Mouse (Mus musculus): ENCODE measurements around the gene Akt2. TPM values are rescaled to one million over a fixed set of nuclear protein-coding genes. Genes with fewer than 3 reads are reported as not detected.

Gene Akt2
- total and polyA plus RNA-seq, 3 experiments, result 134 to 219 (median 181) TPM

DNA sequence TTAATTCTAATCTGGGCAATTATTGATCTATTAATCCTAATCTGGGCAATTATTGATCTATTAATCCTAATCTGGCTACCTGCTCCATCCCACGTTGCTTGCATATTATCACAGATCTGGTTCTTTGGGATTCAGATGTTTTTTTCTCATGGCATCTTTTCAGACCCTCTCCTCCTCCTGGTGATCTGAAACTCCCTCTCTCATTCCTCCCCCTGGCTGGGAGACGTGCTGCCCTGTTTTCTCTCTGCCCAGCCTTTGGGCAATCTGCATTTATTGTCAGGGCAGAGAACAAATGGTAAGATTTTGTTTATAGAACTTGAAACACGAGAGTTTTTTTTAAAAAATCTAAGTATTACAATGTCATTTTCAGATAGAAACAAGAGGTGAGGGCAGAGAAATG lies 96.5 kb downstream of the Akt2 start:
- no peaks in the 10 kb centered on the region for H3K79me2 ChIP-seq (replicated peaks; ENCODE audit: control insufficient read depth, insufficient read depth, low read length)
- no peak overlapping the region for H3K27ac ChIP-seq
- DNase-seq, result no peak
- no peaks in the 10 kb centered on the region for H3K27me3 ChIP-seq (ENCODE audit: control insufficient read depth, insufficient read depth, low read length)
- no peaks in the 10 kb centered on the region for H3K36me3 ChIP-seq (ENCODE audit: control insufficient read depth, insufficient read depth, low read length)
- 72% methylated on average over 3 of the region's 3 CpGs for WGBS
- H3K4me3 ChIP-seq, result no peak overlapping the region
- intact Hi-C loops (cut with DNase I), result loop anchor here (2.0 to 5.0 kb wide), 4 partner anchors 13 to 556 kb away; partner anchors contain the start of genes Akt2, Ltbp4 and Map3k10
- no peak overlapping the region for H3K9ac ChIP-seq (ENCODE audit: low read depth, low read length)
- no peaks in the 10 kb centered on the region; the same call in 1 of the 2 replicates for H3K4me1 ChIP-seq (ENCODE audit: control insufficient read depth, insufficient read depth, low read length)
- TF ChIP-seq CTCF (IDR thresholded peaks at IDR 0.05) (no peak), EP300 (IDR thresholded peaks at IDR 0.05; ENCODE audit: insufficient read depth, low read depth, low read length) (no peak), POLR2A (IDR thresholded peaks at IDR 0.05; ENCODE audit: insufficient read depth, low read depth, low read length) (no peak)

- no peak for DNase-seq
- H3K27me3 ChIP-seq (ENCODE audit: control insufficient read depth, insufficient read depth, low read length), result no peaks in the 10 kb centered on the region
- TF ChIP-seq POLR2A (IDR thresholded peaks at IDR 0.05; ENCODE audit: insufficient read depth, low read depth, low read length), result no peak
- TF ChIP-seq EP300 (IDR thresholded peaks at IDR 0.05; ENCODE audit: insufficient read depth, low read depth, low read length), result no peak
- TF ChIP-seq CTCF (IDR thresholded peaks at IDR 0.05), result no peak
- H3K79me2 ChIP-seq (replicated peaks; ENCODE audit: control insufficient read depth, insufficient read depth, low read length), result no peaks in the 10 kb centered on the region
- peak overlapping the region; percentile 47; the same call in 1 of the 2 replicates for H3K27ac ChIP-seq
- H3K9ac ChIP-seq (ENCODE audit: low read depth, low read length), result no peak overlapping the region
- no peaks in the 10 kb centered on the region; the same call in 1 of the 2 replicates for H3K4me1 ChIP-seq (ENCODE audit: control insufficient read depth, insufficient read depth, low read length)
- peak overlapping the region; percentile 58 for H3K4me3 ChIP-seq
- 31% methylated on average over 14 of the region's 14 CpGs for WGBS
- H3K36me3 ChIP-seq (ENCODE audit: control insufficient read depth, insufficient read depth, low read length), result no peaks in the 10 kb centered on the region
- intact Hi-C loops (cut with DNase I), result loop anchor here (2.0 to 5.0 kb wide), 4 partner anchors 14 to 556 kb away; partner anchors contain the start of genes Akt2, Ltbp4 and Map3k10
These were observed 97.0 kb downstream of the Akt2 start for GRCm38 (mm10) chr7:27688246-27688788.

GRCm38 (mm10) chr7:27688815-27689612 lies 97.7 kb downstream of the Akt2 start, which contains the start of gene Zfp607b:
Gene Zfp607b (plus strand): TSS chr7:27689340.
- no peaks in the 10 kb centered on the region for H3K79me2 ChIP-seq (replicated peaks; ENCODE audit: control insufficient read depth, insufficient read depth, low read length)
- peak within 1 kb of the TSS; percentile 35 for H3K9ac ChIP-seq (ENCODE audit: low read depth, low read length)
- TF ChIP-seq CTCF (IDR thresholded peaks at IDR 0.05) (no peak), EP300 (IDR thresholded peaks at IDR 0.05; ENCODE audit: insufficient read depth, low read depth, low read length) (peak; percentile 57; the same call in 1 of the 2 replicates), POLR2A (IDR thresholded peaks at IDR 0.05; ENCODE audit: insufficient read depth, low read depth, low read length) (peak; percentile 74)
- intact Hi-C loops (cut with DNase I), result loop anchor here (2.0 to 5.0 kb wide), 4 partner anchors 14 to 557 kb away; partner anchors contain the start of genes Akt2, Ltbp4 and Map3k10
- H3K36me3 ChIP-seq (ENCODE audit: control insufficient read depth, insufficient read depth, low read length), result no peaks in the 10 kb centered on the region
- H3K4me3 ChIP-seq, result peak within 1 kb of the TSS; percentile 58
- H3K27ac ChIP-seq, result peak within 1 kb of the TSS; percentile 47
- H3K27me3 ChIP-seq (ENCODE audit: control insufficient read depth, insufficient read depth, low read length), result no peaks in the 10 kb centered on the region
- no peaks in the 10 kb centered on the region; the same call in 1 of the 2 replicates for H3K4me1 ChIP-seq (ENCODE audit: control insufficient read depth, insufficient read depth, low read length)
- WGBS, result under 1% methylated on average over 19 of the region's 19 CpGs
- DNase-seq, result peak; percentile 85 to 95

Other genes starting within 250 kb of the Akt2 start
- gene Shkbp1, start 235.5 kb upstream of the Akt2 start, total RNA-seq (2021), result 1 to 10 TPM; 4.6 to 7.1 TPM
- gene Shkbp1, start 235.5 kb upstream of the Akt2 start, polyA plus RNA-seq (2012; rRNA removed), result 17.3 and 20.2 TPM in 2 replicates
- gene Gm20479, start 234.1 kb upstream of the Akt2 start, total RNA-seq (2021), result under 1 TPM in 1 of 2 experiments, not detected in 1; 0.52 TPM
- gene Gm20479, start 234.1 kb upstream of the Akt2 start, polyA plus RNA-seq (2012; rRNA removed), result not detected in 2 replicates
- under 1 TPM; 0.18 to 0.20 TPM for gene Sptbn4, start 143.9 kb upstream of the Akt2 start, total RNA-seq (2021)
- 0.23 and 0.44 TPM in 2 replicates for gene Sptbn4, start 143.9 kb upstream of the Akt2 start, polyA plus RNA-seq (2012; rRNA removed)
- 10 to 100 TPM; 29.9 to 31.7 TPM for gene Blvrb, start 143.6 kb upstream of the Akt2 start, total RNA-seq (2021)
- gene Blvrb, start 143.6 kb upstream of the Akt2 start, polyA plus RNA-seq (2012; rRNA removed), result 41.7 and 46.2 TPM in 2 replicates
- gene Sertad3, start 117.8 kb upstream of the Akt2 start, total RNA-seq (2021), result 1 to 10 TPM; 3.5 to 6.2 TPM
- gene Sertad3, start 117.8 kb upstream of the Akt2 start, polyA plus RNA-seq (2012; rRNA removed), result 6.9 TPM in 2 replicates
- 10 to 100 TPM in 1 of 2 experiments, 1 to 10 TPM in 1; 7.6 to 10.2 TPM for gene Sertad1, start 104.6 kb upstream of the Akt2 start, total RNA-seq (2021)
- 12.2 and 14.0 TPM in 2 replicates for gene Sertad1, start 104.6 kb upstream of the Akt2 start, polyA plus RNA-seq (2012; rRNA removed)
- under 1 TPM; 0.59 to 0.81 TPM for gene Prx, start 92.2 kb upstream of the Akt2 start, total RNA-seq (2021)
- 0.59 and 0.61 TPM in 2 replicates for gene Prx, start 92.2 kb upstream of the Akt2 start, polyA plus RNA-seq (2012; rRNA removed)
- under 1 TPM; 0.10 to 0.14 TPM for gene Hipk4, start 68.3 kb upstream of the Akt2 start, total RNA-seq (2021)
- 0.20 and 0.21 TPM in 2 replicates for gene Hipk4, start 68.3 kb upstream of the Akt2 start, polyA plus RNA-seq (2012; rRNA removed)
- 10 to 100 TPM; 22.9 to 30.6 TPM for gene Pld3, start 38.3 kb upstream of the Akt2 start, total RNA-seq (2021)
- 54.8 and 68.1 TPM in 2 replicates for gene Pld3, start 38.3 kb upstream of the Akt2 start, polyA plus RNA-seq (2012; rRNA removed)
- 10 to 100 TPM; 72.0 to 72.1 TPM for gene 2310022A10Rik, start 38.3 kb upstream of the Akt2 start, total RNA-seq (2021)
- 79.5 and 87.4 TPM in 2 replicates for gene 2310022A10Rik, start 38.3 kb upstream of the Akt2 start, polyA plus RNA-seq (2012; rRNA removed)
- not detected for gene Ttc9b, start 62.4 kb downstream of the Akt2 start, total RNA-seq (2021)
- not detected in 2 replicates for gene Ttc9b, start 62.4 kb downstream of the Akt2 start, polyA plus RNA-seq (2012; rRNA removed)
- 10 to 100 TPM; 20.6 to 21.7 TPM for gene Map3k10, start 83.0 kb downstream of the Akt2 start, total RNA-seq (2021)
- 13.5 and 14.6 TPM in 2 replicates for gene Map3k10, start 83.0 kb downstream of the Akt2 start, polyA plus RNA-seq (2012; rRNA removed)
- under 1 TPM; 0.42 to 0.52 TPM for gene Zfp607b, start 97.8 kb downstream of the Akt2 start, total RNA-seq (2021)
- 0.18 and 0.20 TPM in 2 replicates for gene Zfp607b, start 97.8 kb downstream of the Akt2 start, polyA plus RNA-seq (2012; rRNA removed)
- gene Zfp60, start 139.8 kb downstream of the Akt2 start, total RNA-seq (2021), result 1 to 10 TPM; 8.8 to 8.9 TPM
- gene Zfp60, start 139.8 kb downstream of the Akt2 start, polyA plus RNA-seq (2012; rRNA removed), result 1.6 and 3.7 TPM in 2 replicates
- gene Zfp626, start 215.6 kb downstream of the Akt2 start, total RNA-seq (2021), result 1 to 10 TPM; 5.1 to 5.2 TPM
- gene Zfp626, start 215.6 kb downstream of the Akt2 start, polyA plus RNA-seq (2012; rRNA removed), result 0.68 and 1.4 TPM in 2 replicates
- 1 to 10 TPM; 2.8 to 3.1 TPM for gene Zfp59, start 247.1 kb downstream of the Akt2 start, total RNA-seq (2021)
- 0.62 and 1.5 TPM in 2 replicates for gene Zfp59, start 247.1 kb downstream of the Akt2 start, polyA plus RNA-seq (2012; rRNA removed)

Data from heart, adult 2 months (tissue).